In the genomic region with DNA sequence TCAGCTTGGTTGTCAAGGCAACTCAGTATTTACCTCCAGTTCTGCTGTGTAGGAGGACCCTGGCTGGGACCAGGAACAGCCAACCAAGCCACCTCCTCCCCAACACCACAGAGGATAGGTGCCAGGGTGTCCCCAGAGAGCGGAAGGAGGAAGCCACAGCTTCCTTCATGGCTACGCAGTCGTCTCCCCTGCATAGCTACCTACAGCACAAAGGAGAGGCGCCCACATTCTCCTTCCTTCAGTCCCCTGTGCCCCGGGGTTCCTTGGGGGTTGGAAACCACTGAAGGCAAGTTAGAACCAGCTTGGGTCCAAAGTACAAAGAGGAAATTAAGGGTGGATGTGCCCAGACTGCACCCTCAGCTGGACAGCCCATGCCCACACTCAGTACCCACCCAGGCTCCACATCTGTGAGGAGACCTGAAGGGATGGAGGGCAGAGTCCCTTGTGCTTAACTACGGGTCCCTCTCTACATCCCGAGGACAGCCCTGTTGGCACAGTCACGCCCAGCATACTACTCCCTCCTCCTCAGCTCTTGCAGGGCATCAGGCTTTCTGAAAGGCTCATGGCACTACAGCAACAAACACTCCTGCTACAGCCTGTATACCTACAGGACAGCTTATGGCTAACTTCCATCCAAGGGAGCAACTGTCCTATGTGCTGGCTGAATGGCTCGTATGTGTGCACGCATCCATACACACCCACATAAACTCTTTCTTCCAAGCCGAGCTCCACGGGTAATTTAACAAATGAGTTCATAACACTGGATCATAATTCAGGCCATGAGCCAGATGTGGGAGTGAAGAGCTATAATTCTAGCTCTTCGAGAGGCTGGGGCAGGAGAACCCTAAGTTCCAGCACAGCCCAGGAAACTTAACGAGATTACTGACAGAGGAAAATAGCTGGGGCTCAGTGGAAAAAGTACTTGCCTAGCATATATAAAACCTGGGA, we compare ENCODE assay signal across 8 mouse cellular contexts. TPM values are rescaled to one million over a fixed set of nuclear protein-coding genes. Genes with fewer than 3 reads are reported as not detected.
A peak's percentile ranks its signal among the peaks of the same experiment; 100 is the strongest.
DNase-seq lines count a peak whose midpoint lies in the region; ATAC-seq and TF ChIP-seq lines count a peak whose summit lies in the region.

No protein-coding gene starts in this region.

- WGBS in heart, postnatal 0 days, result 56% methylated on average over 14 of the region's 14 CpGs
- WGBS in midbrain, embryonic 10.5 days, result 82% methylated on average over 14 of the region's 14 CpGs
- WGBS in stomach, embryonic 16.5 days, result 43% methylated on average over 14 of the region's 14 CpGs

- H3K4me1 ChIP-seq in testis, adult 2 months (ENCODE audit: control insufficient read depth, insufficient read depth, low read length), result peaks cover 12% of the 10 kb centered on the region
- peaks cover 72% of the 10 kb centered on the region for H3K4me1 ChIP-seq in heart, postnatal 0 days (ENCODE audit: control insufficient read depth, insufficient read depth)
- H3K4me1 ChIP-seq in midbrain, embryonic 10.5 days, result peaks cover 43% of the 10 kb centered on the region
- H3K4me1 ChIP-seq in stomach, embryonic 16.5 days (ENCODE audit: control insufficient read depth, insufficient read depth, low read length), result peaks cover 39% of the 10 kb centered on the region

- no peaks in the 10 kb centered on the region for H3K9me3 ChIP-seq in heart, postnatal 0 days (replicated peaks; ENCODE audit: control insufficient read depth, low read length)
- H3K9me3 ChIP-seq in midbrain, embryonic 10.5 days (replicated peaks), result no peaks in the 10 kb centered on the region
- no peaks in the 10 kb centered on the region for H3K9me3 ChIP-seq in stomach, embryonic 16.5 days (replicated peaks; ENCODE audit: control insufficient read depth, low read length)

- no peaks in the 10 kb centered on the region for H3K27me3 ChIP-seq in testis, adult 2 months (ENCODE audit: control insufficient read depth, insufficient read depth, low read length)
- H3K27me3 ChIP-seq in heart, postnatal 0 days (ENCODE audit: control insufficient read depth, insufficient read depth, low read length), result no peaks in the 10 kb centered on the region
- no peaks in the 10 kb centered on the region for H3K27me3 ChIP-seq in midbrain, embryonic 10.5 days (ENCODE audit: low read depth, poor library complexity, severe bottlenecking)
- no peaks in the 10 kb centered on the region for H3K27me3 ChIP-seq in stomach, embryonic 16.5 days (ENCODE audit: control insufficient read depth, insufficient read depth, low read length)

- TF ChIP-seq EP300 in heart, postnatal 0 days (IDR thresholded peaks at IDR 0.05; ENCODE audit: low read depth), result no peak

- H3K36me3 ChIP-seq in testis, adult 2 months (ENCODE audit: control insufficient read depth, insufficient read depth, low read length), result no peaks in the 10 kb centered on the region
- H3K36me3 ChIP-seq in heart, postnatal 0 days (replicated peaks; ENCODE audit: control insufficient read depth, insufficient read depth, low read length), result no peaks in the 10 kb centered on the region
- H3K36me3 ChIP-seq in midbrain, embryonic 10.5 days, result peaks cover 18% of the 10 kb centered on the region; the same call in 1 of the 2 replicates
- no peaks in the 10 kb centered on the region for H3K36me3 ChIP-seq in stomach, embryonic 16.5 days (ENCODE audit: control insufficient read depth, insufficient read depth, low read length)

- no peak overlapping the region for H3K9ac ChIP-seq in heart, postnatal 0 days (replicated peaks; ENCODE audit: low read depth, low read length)
- no peak overlapping the region for H3K9ac ChIP-seq in stomach, embryonic 16.5 days (ENCODE audit: low read length)

- peak; percentile 44 for ATAC-seq in heart, postnatal 0 days (ENCODE audit: insufficient read depth, low read depth)
- peak; percentile 75; the same call in 1 of the 2 replicates for ATAC-seq in stomach, embryonic 16.5 days (ENCODE audit: insufficient read depth, low FRiP score)

- peak; percentile 72 for DNase-seq in adrenal gland, adult 2 months
- no peak for DNase-seq in adrenal gland, postnatal 4 days (ENCODE audit: low spot score in 2 of 2)
- no peak for DNase-seq in testis, postnatal 10 days (ENCODE audit: low spot score)
- DNase-seq in heart, postnatal 0 days (ENCODE audit: low spot score), result peak; percentile 63
- DNase-seq in kidney, postnatal 36 days, result peak; percentile 73 to 87
- DNase-seq in midbrain, embryonic 10.5 days (ENCODE audit: low spot score), result no peak

- peak overlapping the region; percentile 27 for H3K27ac ChIP-seq in testis, adult 2 months (ENCODE audit: control insufficient read depth, insufficient read depth, low read depth, low read length)
- peak overlapping the region; percentile 71 for H3K27ac ChIP-seq in heart, postnatal 0 days (ENCODE audit: low read depth)
- 0 out of 2 replicates have a peak overlapping the region, but pooled peaks have one; percentile 49 for H3K27ac ChIP-seq in midbrain, embryonic 10.5 days (replicated peaks)
- peak overlapping the region; percentile 67 for H3K27ac ChIP-seq in stomach, embryonic 16.5 days (ENCODE audit: low read length)

- no peak for TF ChIP-seq POLR2A in testis, adult 2 months (IDR thresholded peaks at IDR 0.05; ENCODE audit: control insufficient read depth, low read depth, low read length)

- H3K4me3 ChIP-seq in testis, adult 2 months (ENCODE audit: control insufficient read depth, low read depth, low read length), result no peak overlapping the region
- no peak overlapping the region for H3K4me3 ChIP-seq in heart, postnatal 0 days (ENCODE audit: low read depth, low read length)
- H3K4me3 ChIP-seq in midbrain, embryonic 10.5 days, result no peak overlapping the region
- H3K4me3 ChIP-seq in stomach, embryonic 16.5 days (replicated peaks; ENCODE audit: low read length), result no peak overlapping the region

- peak overlapping the region; percentile 50; the same call in 1 of the 2 replicates for H3K4me2 ChIP-seq in heart, postnatal 0 days (ENCODE audit: low read depth, low read length)
- H3K4me2 ChIP-seq in stomach, embryonic 16.5 days (ENCODE audit: low read depth, low read length), result peak overlapping the region; percentile 32

- no peak for TF ChIP-seq CTCF in testis, adult 2 months (IDR thresholded peaks at IDR 0.05; ENCODE audit: control insufficient read depth, insufficient read depth, insufficient replicate concordance, low read depth, low read length)
- TF ChIP-seq CTCF in heart, postnatal 0 days (IDR thresholded peaks at IDR 0.05; ENCODE audit: low read depth), result no peak

RNA-seq across cellular contexts. Expression of a gene that starts 9.0 kb away (rescaled TPM):
- not detected for total RNA-seq in adrenal gland, adult 2 months (2021)
- polyA plus RNA-seq in adrenal gland, adult 2 months (2012; rRNA removed), result not detected in 2 replicates
- not detected for total RNA-seq in adrenal gland, postnatal 4 days (2021)
- polyA plus RNA-seq in testis, adult 2 months (2012; rRNA removed), result 0.11 TPM in 1 of 2 replicates, not detected in the other
- total RNA-seq in heart, postnatal 0 days (2014; rRNA removed; ENCODE audit: low replicate concordance), result not detected in 2 replicates
- polyA plus RNA-seq in heart, postnatal 0 days (2015; fragmentation: Nextera tagmentation; extraction: Ambion mirVana), result 0.11 and 0.15 TPM in 2 replicates
- not detected in 2 replicates for polyA plus RNA-seq in midbrain, embryonic 10.5 days (2016; fragmentation: Nextera tagmentation; extraction: Ambion mirVana)
- not detected in 2 replicates for polyA plus RNA-seq in stomach, embryonic 16.5 days (2015; fragmentation: Nextera tagmentation; extraction: Ambion mirVana)

RNA-seq across cellular contexts. Expression of a gene that starts 13.0 kb away (rescaled TPM):
- 10 to 100 TPM; 67.0 to 77.8 TPM for total RNA-seq in adrenal gland, adult 2 months (2021)
- polyA plus RNA-seq in adrenal gland, adult 2 months (2012; rRNA removed), result 69.2 and 87.7 TPM in 2 replicates
- total RNA-seq in adrenal gland, postnatal 4 days (2021), result 10 to 100 TPM; 70.9 to 77.5 TPM
- polyA plus RNA-seq in testis, adult 2 months (2012; rRNA removed), result 2.8 and 3.8 TPM in 2 replicates
- 40.7 and 47.4 TPM in 2 replicates for total RNA-seq in heart, postnatal 0 days (2014; rRNA removed; ENCODE audit: low replicate concordance)
- 26.0 and 26.5 TPM in 2 replicates for polyA plus RNA-seq in heart, postnatal 0 days (2015; fragmentation: Nextera tagmentation; extraction: Ambion mirVana)
- polyA plus RNA-seq in midbrain, embryonic 10.5 days (2016; fragmentation: Nextera tagmentation; extraction: Ambion mirVana), result 29.6 and 34.1 TPM in 2 replicates
- polyA plus RNA-seq in stomach, embryonic 16.5 days (2015; fragmentation: Nextera tagmentation; extraction: Ambion mirVana), result 29.1 and 30.8 TPM in 2 replicates

Comparison
In these comparisons a context has a peak if more than half of its experiments do, and no peak if none do; other contexts are left out.
1. DNase-seq: peak in adrenal gland, adult 2 months (single experiment), heart, postnatal 0 days (single experiment) and kidney, postnatal 36 days (2 of 2); none in adrenal gland, postnatal 4 days (0 of 2), testis, postnatal 10 days (single experiment) and midbrain, embryonic 10.5 days (single experiment).
2. Peak in every context shown above with its lines, with median percentiles within 50 percentile points of each other: H3K27ac ChIP-seq.